Mouse (Mus musculus) lung, adult 2 months (tissue): Measurements from ENCODE around the gene Fam3c.

ENCODE experiments used
- CTCF ChIP-seq: fragments of 200-500 bp; IDR thresholded peaks from 2 replicates; pipeline ENCODE4 v1.5.1; 2011; ENCODE audit warnings: mild to moderate bottlenecking, low read length, control low read depth; ENCODE audit not compliant: insufficient read depth
- POLR2A ChIP-seq: fragments of 200-500 bp; IDR thresholded peaks from 2 replicates; pipeline ENCODE4 v1.6.1; 2011; ENCODE audit warnings: low read depth, mild to moderate bottlenecking, control low read depth, low read length, borderline replicate concordance; ENCODE audit errors: extremely low read depth

DNA sequence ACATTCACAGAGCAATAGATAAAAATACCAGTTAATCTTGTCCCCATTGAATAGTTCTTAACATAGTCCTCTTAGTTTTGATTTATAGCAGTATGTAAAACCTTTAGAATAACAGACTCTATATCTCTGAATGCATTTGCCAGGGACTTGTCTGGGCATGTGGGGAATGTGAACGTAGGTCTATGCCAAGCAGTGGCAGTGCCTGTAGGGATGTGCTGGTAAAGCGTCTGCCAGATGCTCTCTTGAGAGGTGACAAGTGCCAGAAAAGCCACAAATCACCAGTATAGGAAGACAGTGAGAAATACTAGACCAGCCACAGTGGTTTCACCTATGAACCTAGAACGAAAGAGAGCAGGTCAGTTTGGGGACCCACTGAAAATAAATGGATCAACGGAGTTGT is 93.5 kb downstream of the Fam3c start:
- no peak for TF ChIP-seq CTCF
- TF ChIP-seq POLR2A = no peak
